Mouse (Mus musculus) spleen, adult 2 months (tissue): ENCODE data around the gene Sh3pxd2b. TPM values are rescaled to one million over a fixed set of nuclear protein-coding genes. Genes with fewer than 3 reads are reported as not detected.

ENCODE experiments used
- DNase-seq, 2 experiments: peaks; one replicate each; pipeline versions ENCODE4 v3.0.0 to v3.0.0-alpha.2; 2012 to 2021; ENCODE audit warnings: low spot score in 2 of 2, low read depth in 1 of 2
- H3K27ac ChIP-seq: fragments of 200-500 bp; 2 replicates; pipeline ENCODE4 v1.5.1; 2012; ENCODE audit warnings: low read length, inconsistent platforms; ENCODE audit not compliant: insufficient read depth
- H3K27me3 ChIP-seq: fragments of 200-500 bp; 2 replicates; pipeline ENCODE4 v1.6.1; 2012; ENCODE audit warnings: mild to moderate bottlenecking, moderate library complexity, low read length, inconsistent platforms; ENCODE audit not compliant: control insufficient read depth, insufficient read depth
- H3K36me3 ChIP-seq: fragments of 200-500 bp; 2 replicates; pipeline ENCODE4 v1.6.1; 2012; ENCODE audit warnings: mild to moderate bottlenecking, low read length, inconsistent platforms; ENCODE audit not compliant: control insufficient read depth, insufficient read depth
- H3K4me1 ChIP-seq: fragments of 200-500 bp; 2 replicates; pipeline ENCODE4 v1.6.1; 2011; ENCODE audit warnings: inconsistent platforms; ENCODE audit not compliant: control insufficient read depth, insufficient read depth, insufficient read length
- H3K4me3 ChIP-seq: fragments of 200-500 bp; 2 replicates; pipeline ENCODE4 v1.5.1; 2011; ENCODE audit warnings: mild to moderate bottlenecking, inconsistent platforms; ENCODE audit not compliant: insufficient read depth, insufficient read length; ENCODE audit errors: extremely low read depth
- CTCF ChIP-seq: fragments of 200-500 bp; IDR thresholded peaks from 2 replicates; pipeline ENCODE4 v1.5.1; 2011; ENCODE audit warnings: mild to moderate bottlenecking, inconsistent platforms; ENCODE audit not compliant: insufficient read depth, insufficient read length, insufficient replicate concordance; ENCODE audit errors: extremely low read depth
- POLR2A ChIP-seq: fragments of 200-500 bp; IDR thresholded peaks from 2 replicates; pipeline ENCODE4 v1.6.1; 2011; ENCODE audit warnings: low read depth, low read length, inconsistent platforms
- WGBS: fragments of 180-500 bp; shearing (Covaris S2); methylation state at CpG from one replicate; pipeline ENCODE4 v1.1.7; 2018; 5-methylcytosine and 5-hydroxymethylcytosine counted together
- polyA plus RNA-seq: library from polyadenylated mRNA; depleted of rRNA; stranded (reverse); fragments of >200 nt; gene quantifications from 2 replicates; pipeline ENCODE4 v1.2.3, GENCODE M21; 2012

Gene Sh3pxd2b
- polyA plus RNA-seq, 1 experiment: 2.8 TPM

- Histone ChIP-seq H3K27me3 (no peaks in the 10 kb centered on the region), H3K36me3 (no peaks in the 10 kb centered on the region), H3K4me1 (no peaks in the 10 kb centered on the region), H3K4me3 (no peak overlapping the region), H3K27ac (no peak overlapping the region)
- 70% methylated on average over 10 of the region's 10 CpGs for WGBS
- TF ChIP-seq CTCF: no peak
- no peak for TF ChIP-seq POLR2A
- DNase-seq: no peak
Observed at GRCm38 (mm10) chr11:32425043-32425658, 77.5 kb downstream of the Sh3pxd2b start.

GRCm38 (mm10) chr11:32427537-32427936 lies 79.9 kb downstream of the Sh3pxd2b start:
- H3K27ac ChIP-seq: no peak overlapping the region
- no peaks in the 10 kb centered on the region for H3K27me3 ChIP-seq
- DNase-seq: no peak
- no peaks in the 10 kb centered on the region for H3K36me3 ChIP-seq
- no peaks in the 10 kb centered on the region for H3K4me1 ChIP-seq
- H3K4me3 ChIP-seq: no peak overlapping the region
- WGBS: 61% methylated on average over 7 of the region's 7 CpGs
- TF ChIP-seq POLR2A (no peak), CTCF (no peak)

GRCm38 (mm10) chr11:32435410-32436060 lies 87.9 kb downstream of the Sh3pxd2b start:
- Histone ChIP-seq H3K27ac (no peak overlapping the region), H3K4me3 (no peak overlapping the region), H3K4me1 (0 out of 2 replicates have a peak, but pooled peaks cover 2% of the 10 kb centered on the region), H3K27me3 (no peaks in the 10 kb centered on the region), H3K36me3 (no peaks in the 10 kb centered on the region)
- TF ChIP-seq CTCF (no peak), POLR2A (no peak)
- no peak for DNase-seq
- 74% methylated on average over 6 of the region's 6 CpGs for WGBS

- Histone ChIP-seq H3K4me3 (no peak overlapping the region), H3K4me1 (no peaks in the 10 kb centered on the region), H3K27me3 (no peaks in the 10 kb centered on the region), H3K27ac (no peak overlapping the region), H3K36me3 (no peaks in the 10 kb centered on the region)
- no peak for DNase-seq
- 87% methylated on average over 3 of the region's 3 CpGs for WGBS
- TF ChIP-seq POLR2A: no peak
- no peak for TF ChIP-seq CTCF
Observed at GRCm38 (mm10) chr11:32442576-32442975, 95.0 kb downstream of the Sh3pxd2b start.

- 34% methylated on average over 1 of the region's 1 CpGs for WGBS
- Histone ChIP-seq H3K4me3 (no peak overlapping the region), H3K27ac (no peak overlapping the region), H3K36me3 (no peaks in the 10 kb centered on the region), H3K27me3 (no peaks in the 10 kb centered on the region), H3K4me1 (no peaks in the 10 kb centered on the region)
- TF ChIP-seq CTCF: no peak
- no peak for TF ChIP-seq POLR2A
- DNase-seq: no peak
Observed at GRCm38 (mm10) chr11:32444266-32444665, 96.6 kb downstream of the Sh3pxd2b start.

DNA sequence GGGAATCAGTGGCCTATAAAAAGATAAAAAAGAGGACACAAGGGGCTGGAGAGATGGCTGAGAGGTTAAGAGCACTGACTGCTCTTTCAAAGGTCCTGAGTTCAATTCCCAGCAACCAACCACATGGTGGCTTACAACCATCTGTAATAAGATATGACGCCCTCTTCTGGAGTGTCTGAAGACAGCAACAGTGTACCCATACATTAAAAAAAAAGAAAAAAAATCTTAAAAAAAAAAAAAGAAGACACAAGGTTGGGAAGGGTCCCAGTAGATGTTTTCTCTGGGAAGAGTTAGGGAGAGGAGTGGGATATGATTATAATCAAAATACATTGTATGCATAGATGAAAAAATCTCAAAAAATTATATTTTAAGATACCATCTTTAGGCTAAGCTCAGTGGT lies 97.5 kb downstream of the Sh3pxd2b start:
- DNase-seq: no peak
- no peak overlapping the region for H3K4me3 ChIP-seq
- H3K4me1 ChIP-seq: no peaks in the 10 kb centered on the region
- 83% methylated on average over 1 of the region's 1 CpGs for WGBS
- no peaks in the 10 kb centered on the region for H3K36me3 ChIP-seq
- TF ChIP-seq POLR2A (no peak), CTCF (no peak)
- H3K27ac ChIP-seq: no peak overlapping the region
- no peaks in the 10 kb centered on the region for H3K27me3 ChIP-seq

GRCm38 (mm10) chr11:32445637-32446226 lies 98.1 kb downstream of the Sh3pxd2b start:
- WGBS: 27% methylated on average over 6 of the region's 6 CpGs
- TF ChIP-seq POLR2A: no peak

More at GRCm38 (mm10) chr11:32445637-32446226, 98.1 kb downstream of the Sh3pxd2b start:
- Histone ChIP-seq H3K36me3 (no peaks in the 10 kb centered on the region), H3K27me3 (no peaks in the 10 kb centered on the region), H3K4me1 (no peaks in the 10 kb centered on the region), H3K4me3 (no peak overlapping the region), H3K27ac (no peak overlapping the region)
- DNase-seq: no peak
